Mouse (Mus musculus): ENCODE data around the gene Mipol1.
"Not testable (repeated sequence)": the region's sequence is repeated elsewhere in the genome, so short reads cannot be mapped to it uniquely, and the experiment has no call there.

Gene Mipol1

DNA sequence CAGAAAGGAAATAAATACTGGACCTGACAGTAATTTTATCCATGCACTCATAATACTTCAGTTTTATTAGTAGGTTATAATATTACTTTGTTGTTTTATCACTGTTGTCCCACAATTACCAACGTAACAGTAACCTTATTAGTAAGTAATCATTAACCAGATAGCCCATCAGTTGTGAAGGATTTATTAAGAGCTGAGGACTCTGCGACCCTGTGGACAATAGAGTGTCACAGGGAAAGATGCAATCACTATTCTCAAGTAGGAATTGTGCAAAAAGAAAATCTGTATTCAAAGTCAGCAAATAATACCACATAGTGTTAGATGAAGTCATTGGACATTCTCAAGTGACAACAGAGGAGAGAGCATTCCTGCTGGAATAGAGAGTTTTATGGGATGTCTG lies 198.5 kb downstream of the Mipol1 start:
- no peak for DNase-seq

DNA sequence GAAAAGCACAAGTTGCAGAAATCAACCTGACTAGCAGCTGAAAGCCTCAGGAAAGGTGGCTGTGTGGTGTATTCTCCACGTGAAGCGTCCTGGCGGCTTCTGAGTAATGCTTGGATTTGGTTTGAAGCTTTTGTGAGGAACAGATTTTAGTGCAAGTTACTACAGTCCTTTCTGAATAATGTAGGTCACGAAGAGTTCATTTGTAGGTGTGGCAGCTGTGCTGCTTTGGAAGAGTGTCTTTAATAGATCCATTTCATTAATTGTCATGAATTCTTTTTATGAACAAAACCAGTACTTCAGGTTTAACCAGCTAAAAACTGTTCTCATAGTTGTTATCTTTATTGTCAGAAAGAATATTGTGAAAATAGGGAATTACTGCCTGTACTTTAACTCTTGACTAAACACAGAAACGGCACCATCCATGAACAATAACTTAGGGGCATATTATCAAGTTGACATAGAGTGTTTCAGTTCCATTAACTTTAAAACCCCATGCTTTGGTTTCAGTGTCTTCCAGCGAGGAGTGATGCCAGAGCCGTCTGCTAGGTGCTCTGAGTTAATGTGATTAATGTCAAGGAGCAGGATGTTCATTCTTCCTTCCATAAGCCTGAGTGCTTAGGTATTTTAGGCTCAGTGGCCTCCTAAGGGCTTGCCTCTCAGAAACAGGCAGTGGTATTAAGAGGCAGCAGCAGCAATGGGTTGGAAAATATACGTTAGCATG lies 206.9 kb downstream of the Mipol1 start:
- DNase-seq: not testable (repeated sequence)

DNA sequence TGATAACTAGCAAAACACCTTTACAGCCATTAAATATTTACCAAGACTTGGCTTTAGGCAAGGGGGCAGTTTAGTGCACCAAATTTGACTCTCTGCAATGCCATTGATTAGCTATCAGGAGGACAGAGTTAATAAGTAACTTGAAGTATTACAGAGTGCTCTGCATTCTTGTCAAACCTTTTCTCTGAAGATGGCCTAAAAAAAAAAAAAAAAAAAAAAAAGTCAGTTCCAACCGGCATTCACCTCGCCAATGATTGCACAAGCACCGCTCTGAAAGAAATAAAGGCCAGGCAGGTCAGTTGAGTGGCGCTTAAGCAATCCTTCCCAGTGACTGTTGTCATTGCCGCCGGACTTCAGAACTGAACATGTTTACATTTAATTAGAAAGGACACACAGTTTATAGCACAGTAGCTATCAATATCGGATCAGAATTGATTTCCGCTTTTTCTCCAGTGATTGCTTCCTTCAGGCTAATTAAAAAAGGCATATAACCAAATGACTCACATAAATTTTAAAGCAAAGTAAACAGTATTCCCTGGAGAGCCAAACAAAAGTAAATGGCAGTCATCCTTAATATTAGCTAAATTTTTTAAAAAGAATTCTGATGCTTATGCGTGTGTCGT lies 214.2 kb downstream of the Mipol1 start:
- peak; percentile 24 for DNase-seq

GRCm38 (mm10) chr12:57447331-57447730 lies 217.1 kb downstream of the Mipol1 start:
- DNase-seq: no peak

DNA sequence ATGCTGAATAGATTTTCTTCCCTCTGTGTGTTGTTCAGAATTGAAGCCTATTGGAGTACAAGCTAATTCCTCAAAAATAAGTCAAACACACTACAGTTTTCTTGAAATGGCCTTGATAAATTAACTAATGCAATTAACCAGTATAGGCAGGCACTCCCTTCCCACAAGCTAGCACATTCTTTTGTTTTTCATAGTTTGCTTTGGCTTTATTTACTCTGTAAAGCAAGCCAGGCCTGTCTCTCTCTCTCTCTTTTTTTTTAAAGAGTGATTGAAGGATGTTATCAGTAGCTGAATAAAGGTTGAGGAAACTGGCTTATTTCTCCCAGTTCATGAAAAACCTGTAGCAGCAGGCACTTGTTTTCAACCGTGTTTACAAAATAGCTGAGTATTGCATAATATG lies 219.1 kb downstream of the Mipol1 start:
- no peak for DNase-seq

DNA sequence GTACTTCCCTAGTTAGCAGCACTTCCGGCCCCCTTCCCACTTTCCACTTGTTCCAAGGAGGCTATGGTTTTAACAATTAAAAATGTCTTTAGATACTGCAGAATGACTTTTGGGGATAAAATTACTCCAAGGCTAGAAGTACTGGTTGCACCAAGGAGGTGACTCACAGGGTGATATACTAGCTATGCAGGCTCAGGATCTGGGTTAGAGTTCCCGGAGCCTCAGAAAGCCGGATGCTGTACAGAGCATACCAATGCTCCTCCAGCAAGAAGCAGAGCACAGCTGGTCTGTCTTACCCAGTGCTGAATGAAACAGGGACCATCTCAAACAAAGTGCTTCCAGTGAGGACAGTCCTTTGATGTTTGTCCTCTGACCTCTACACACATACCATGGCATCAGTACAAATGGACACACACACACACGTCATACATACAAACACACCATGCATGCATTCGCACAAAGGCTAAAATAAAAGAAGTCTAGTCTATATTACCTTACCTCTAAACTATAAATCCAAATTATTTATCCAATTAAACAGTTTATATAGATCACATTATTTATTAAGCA lies 219.9 kb downstream of the Mipol1 start:
- no peak for DNase-seq

DNA sequence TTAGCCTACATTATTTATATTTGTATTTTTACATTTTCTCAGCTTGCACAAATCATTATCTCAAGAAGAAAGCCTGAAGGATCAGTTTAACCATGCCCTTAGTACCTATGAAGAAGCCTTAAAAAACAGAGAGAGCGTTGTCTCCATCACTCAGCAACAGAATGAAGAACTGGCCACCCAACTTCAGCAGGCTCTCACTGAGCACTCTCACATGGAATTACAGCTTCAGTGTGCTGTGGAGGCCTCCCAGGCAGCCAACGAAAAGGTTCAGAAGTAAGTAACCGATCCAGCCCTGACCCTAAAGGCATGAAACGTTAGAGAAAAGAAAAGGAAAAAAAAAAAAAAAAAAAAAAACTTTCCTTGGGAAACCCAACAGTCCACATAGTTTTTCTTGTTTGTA lies 226.7 kb downstream of the Mipol1 start:
- DNase-seq: no peak

GRCm38 (mm10) chr12:57457339-57457738 lies 227.1 kb downstream of the Mipol1 start:
- no peak for DNase-seq

DNA sequence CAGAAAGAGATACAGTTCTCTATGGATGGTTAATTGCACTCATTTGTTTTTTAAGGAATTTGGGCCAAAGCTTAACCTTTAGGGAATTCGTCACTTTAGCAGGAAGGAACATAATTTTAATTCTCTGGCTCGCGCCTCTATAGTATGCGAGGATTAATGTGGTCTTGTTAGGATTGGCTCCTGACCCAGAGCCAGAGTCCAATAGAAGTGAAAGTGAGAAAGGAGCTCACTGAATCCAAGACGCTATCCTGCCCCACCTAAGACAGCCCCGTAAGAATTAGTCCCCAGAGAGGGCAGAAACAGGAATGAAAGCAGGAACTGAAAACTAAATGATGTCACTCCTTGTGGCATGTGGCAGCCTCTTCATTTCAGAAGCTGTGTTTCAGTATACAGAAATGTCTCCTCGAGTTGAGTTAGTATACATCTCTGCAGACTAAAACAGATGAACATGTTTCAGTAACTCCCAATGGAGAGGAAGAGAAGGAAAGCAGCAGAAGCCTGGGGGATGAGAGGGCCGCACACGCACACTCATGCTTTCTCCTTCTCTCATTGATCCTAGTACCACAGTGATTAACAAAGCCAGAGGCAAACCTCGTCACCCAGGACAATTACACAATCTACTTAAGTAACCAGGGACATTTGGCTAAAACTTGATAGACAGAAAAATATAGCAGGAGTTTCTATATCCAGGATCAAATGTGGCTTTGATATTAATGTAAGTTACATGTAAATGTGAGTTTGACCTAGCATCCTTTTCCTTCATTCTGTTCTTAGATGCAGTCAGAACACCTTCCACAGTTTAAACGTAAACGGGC lies 234.5 kb downstream of the Mipol1 start:
- no peak for DNase-seq

DNA sequence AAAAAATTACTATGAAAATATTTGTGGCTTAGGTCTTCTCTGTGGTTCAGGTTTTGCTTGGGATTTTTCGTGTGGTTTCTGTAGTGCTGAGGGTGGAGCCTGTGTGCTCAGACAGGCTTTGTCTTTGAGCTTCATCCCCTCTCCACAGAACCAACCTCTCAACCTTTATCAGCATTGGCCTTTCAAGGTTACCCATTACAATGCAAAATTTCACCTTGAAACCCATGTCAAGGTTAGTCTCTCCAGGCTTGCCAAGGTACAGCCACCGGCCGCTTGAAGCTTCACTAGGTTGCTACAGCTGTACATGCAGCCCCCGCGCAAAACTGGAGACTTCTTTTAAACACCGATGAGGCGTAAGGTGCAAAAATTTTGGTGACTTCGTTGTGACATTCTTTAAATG lies 241.6 kb downstream of the Mipol1 start:
- no peak for DNase-seq

DNA sequence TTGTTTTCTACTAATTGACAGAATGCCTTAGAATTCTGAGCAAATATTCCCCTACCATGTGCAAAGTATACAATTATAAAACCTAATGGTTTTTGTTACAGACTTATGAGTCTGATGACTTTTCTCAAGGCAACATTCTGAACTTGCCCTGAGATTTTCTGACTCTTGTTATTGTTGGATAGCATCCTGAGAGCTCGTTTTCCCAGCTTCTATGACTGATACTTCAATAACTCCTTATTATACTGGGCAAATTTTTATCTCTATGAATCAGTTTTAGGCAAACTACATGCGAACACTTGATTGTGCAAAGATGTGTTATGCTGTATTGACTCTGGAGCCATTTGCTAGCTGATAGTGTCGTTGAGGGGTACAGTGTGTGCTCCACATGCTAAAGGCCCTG lies 246.6 kb downstream of the Mipol1 start:
- no peak for DNase-seq

GRCm38 (mm10) chr12:57481823-57482222 lies 251.6 kb downstream of the Mipol1 start:
- DNase-seq: no peak

GRCm38 (mm10) chr12:57496347-57497119 lies 266.3 kb downstream of the Mipol1 start:
- DNase-seq: peak; percentile 33

DNA sequence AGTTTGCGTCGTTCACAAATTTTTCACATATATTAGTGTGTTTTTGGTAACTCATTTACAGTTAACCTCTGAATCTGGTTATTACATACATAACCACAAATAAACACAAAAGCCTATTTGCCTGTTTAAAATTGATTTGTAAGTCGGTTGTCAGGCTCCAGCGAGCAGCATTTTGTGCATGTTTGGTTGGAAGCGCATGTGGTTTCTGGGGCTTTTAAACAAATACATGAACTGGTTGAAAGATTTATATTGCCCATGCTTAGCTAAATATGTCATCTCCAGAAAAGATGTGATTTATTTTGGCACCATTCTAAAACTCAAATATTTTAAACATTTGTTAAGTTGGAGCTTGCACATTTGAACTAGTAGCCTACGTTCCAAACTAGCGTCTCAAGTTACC lies 270.0 kb downstream of the Mipol1 start:
- DNase-seq: no peak

GRCm38 (mm10) chr12:57505329-57505728 lies 275.1 kb downstream of the Mipol1 start:
- no peak for DNase-seq

DNA sequence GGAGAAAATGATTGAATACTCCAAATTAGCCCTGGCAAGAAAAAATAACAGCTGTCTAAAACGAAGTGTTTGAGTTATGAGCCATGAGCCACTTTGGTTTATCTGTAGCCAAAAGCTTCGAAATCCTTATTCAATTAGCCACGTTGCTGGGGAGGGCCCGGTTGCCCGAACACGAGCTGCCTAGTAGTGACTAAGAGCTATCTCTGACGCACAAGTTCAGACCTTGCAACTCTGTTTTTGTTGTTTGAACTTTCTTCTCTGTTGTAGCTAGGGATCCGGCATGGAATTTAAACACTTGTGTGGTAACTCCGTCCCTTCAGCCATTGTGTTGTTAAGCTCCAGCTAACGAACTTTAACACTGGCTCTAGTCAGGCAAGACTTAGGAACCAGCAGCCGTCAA lies 278.7 kb downstream of the Mipol1 start:
- DNase-seq: no peak

GRCm38 (mm10) chr12:57509726-57510125 lies 279.5 kb downstream of the Mipol1 start:
- no peak for DNase-seq

DNA sequence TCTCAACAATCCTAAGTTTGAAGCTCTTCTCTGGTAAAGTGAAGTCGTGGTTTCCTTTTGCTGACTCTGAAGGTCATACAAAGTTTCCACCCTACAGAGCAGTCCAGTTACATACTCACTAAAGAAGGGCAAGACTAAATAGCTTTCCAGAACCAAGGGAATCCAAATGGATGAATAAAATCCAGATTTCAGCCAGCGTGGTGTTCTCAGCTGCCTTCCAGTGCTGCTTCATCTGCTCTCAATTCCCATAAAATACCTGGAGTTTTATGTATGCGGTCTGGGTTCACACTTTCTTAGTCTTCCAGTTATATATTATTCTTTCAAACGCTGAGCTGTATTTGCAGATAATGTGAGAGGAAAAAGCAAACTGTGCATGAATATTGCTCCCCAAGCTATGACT lies 280.9 kb downstream of the Mipol1 start:
- no peak for DNase-seq

- DNase-seq: no peak
These were observed 281.3 kb downstream of the Mipol1 start for GRCm38 (mm10) chr12:57511560-57511959.

DNA sequence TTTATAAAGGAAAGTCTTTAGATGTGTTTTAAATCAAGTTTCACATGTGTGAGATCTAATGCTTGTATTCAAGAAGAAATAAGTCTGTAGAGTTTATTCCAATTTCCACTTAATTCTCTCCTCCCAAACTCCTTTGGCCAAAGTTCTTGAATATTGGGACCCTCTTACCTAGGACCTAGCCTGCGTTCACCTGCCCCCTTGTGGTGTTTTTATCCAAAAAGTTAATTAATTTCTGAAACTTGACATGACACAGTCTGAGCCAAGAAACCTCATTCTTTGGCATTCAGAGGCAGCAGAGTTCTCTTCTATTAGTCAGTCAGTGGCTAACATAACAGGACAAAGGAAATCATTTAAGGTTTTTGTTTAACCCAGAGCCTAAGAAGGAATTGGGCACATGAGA lies 284.3 kb downstream of the Mipol1 start:
- DNase-seq: no peak

- DNase-seq: no peak
These were observed 285.6 kb downstream of the Mipol1 start for GRCm38 (mm10) chr12:57515702-57516377.

DNA sequence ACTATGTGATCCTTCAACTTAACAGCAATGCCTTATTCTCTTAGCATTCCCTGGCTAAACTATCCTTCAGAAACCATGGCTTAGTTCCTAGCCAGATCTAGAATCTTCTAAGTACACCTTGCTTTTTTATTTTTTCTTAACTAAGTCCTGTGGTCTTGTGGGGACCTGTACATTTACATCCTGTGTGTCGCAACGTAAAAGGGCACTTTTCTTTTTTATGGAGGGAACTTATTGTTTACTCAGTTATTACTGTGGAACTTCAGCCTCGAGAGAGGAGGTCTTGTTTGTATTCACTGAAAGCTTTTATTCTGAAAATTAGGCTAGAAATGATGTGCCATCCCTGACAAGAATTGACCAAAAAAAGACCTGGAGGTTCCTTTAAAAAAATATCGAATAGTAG lies 298.1 kb downstream of the Mipol1 start:
- no peak for DNase-seq

All from lung, postnatal 14 days (tissue).